Mouse (Mus musculus): ENCODE data around the gene Ugt1a10. TPM values are rescaled to one million over a fixed set of nuclear protein-coding genes. Genes with fewer than 3 reads are reported as not detected.
"Not testable (repeated sequence)": the region's sequence is repeated elsewhere in the genome, so short reads cannot be mapped to it uniquely, and the experiment has no call there.

Gene Ugt1a10
- polyA plus RNA-seq, 1 experiment from 2014 or later = not detected

- no peak for ATAC-seq (ENCODE audit: low read depth)
- no peak overlapping the region for H3K4me2 ChIP-seq (ENCODE audit: low read depth, low read length)
- H3K27ac ChIP-seq (ENCODE audit: low read depth, low read length) = no peak overlapping the region
- no peaks in the 10 kb centered on the region for H3K27me3 ChIP-seq (ENCODE audit: control insufficient read depth, insufficient read depth, low read length)
- H3K4me3 ChIP-seq (ENCODE audit: low read depth, low read length) = no peak overlapping the region
- H3K36me3 ChIP-seq (ENCODE audit: control insufficient read depth, insufficient read depth, low read length) = no peaks in the 10 kb centered on the region
- H3K9me3 ChIP-seq (ENCODE audit: control insufficient read depth, low read length) = peaks cover 27% of the 10 kb centered on the region
- H3K9ac ChIP-seq (replicated peaks; ENCODE audit: low read depth, low read length) = no peak overlapping the region
- H3K4me1 ChIP-seq (ENCODE audit: control insufficient read depth, insufficient read depth, low read length) = no peaks in the 10 kb centered on the region
These were observed 165.1 kb downstream of the Ugt1a10 start for GRCm38 (mm10) chr1:88220336-88220735.

GRCm38 (mm10) chr1:88222216-88222615, 167.0 kb downstream of the Ugt1a10 start:
- Histone ChIP-seq H3K27me3 (ENCODE audit: control insufficient read depth, insufficient read depth, low read length) (no peaks in the 10 kb centered on the region), H3K36me3 (ENCODE audit: control insufficient read depth, insufficient read depth, low read length) (no peaks in the 10 kb centered on the region), H3K9me3 (ENCODE audit: control insufficient read depth, low read length) (peaks cover 29% of the 10 kb centered on the region), H3K4me1 (ENCODE audit: control insufficient read depth, insufficient read depth, low read length) (no peaks in the 10 kb centered on the region), H3K9ac (replicated peaks; ENCODE audit: low read depth, low read length) (no peak overlapping the region), H3K4me3 (ENCODE audit: low read depth, low read length) (no peak overlapping the region), H3K4me2 (ENCODE audit: low read depth, low read length) (no peak overlapping the region), H3K27ac (ENCODE audit: low read depth, low read length) (no peak overlapping the region)
- WGBS = 50% methylated on average over 2 of the region's 2 CpGs
- ATAC-seq (ENCODE audit: low read depth) = no peak

GRCm38 (mm10) chr1:88223011-88223515, 167.9 kb downstream of the Ugt1a10 start:
- H3K4me1 ChIP-seq (ENCODE audit: control insufficient read depth, insufficient read depth, low read length); H3K27me3 ChIP-seq (ENCODE audit: control insufficient read depth, insufficient read depth, low read length); H3K36me3 ChIP-seq (ENCODE audit: control insufficient read depth, insufficient read depth, low read length); H3K27ac ChIP-seq (ENCODE audit: low read depth, low read length); H3K9ac ChIP-seq (replicated peaks; ENCODE audit: low read depth, low read length); H3K4me2 ChIP-seq (ENCODE audit: low read depth, low read length); H3K4me3 ChIP-seq (ENCODE audit: low read depth, low read length); ATAC-seq (ENCODE audit: low read depth): not testable (repeated sequence)
- peaks cover 33% of the 10 kb centered on the region for H3K9me3 ChIP-seq (ENCODE audit: control insufficient read depth, low read length)

- 64% methylated on average over 1 of the region's 1 CpGs for WGBS
- Histone ChIP-seq H3K9me3 (ENCODE audit: control insufficient read depth, low read length) (peaks cover 38% of the 10 kb centered on the region), H3K27me3 (ENCODE audit: control insufficient read depth, insufficient read depth, low read length) (no peaks in the 10 kb centered on the region), H3K4me1 (ENCODE audit: control insufficient read depth, insufficient read depth, low read length) (no peaks in the 10 kb centered on the region), H3K27ac (ENCODE audit: low read depth, low read length) (no peak overlapping the region), H3K4me2 (ENCODE audit: low read depth, low read length) (no peak overlapping the region), H3K36me3 (ENCODE audit: control insufficient read depth, insufficient read depth, low read length) (no peaks in the 10 kb centered on the region), H3K9ac (replicated peaks; ENCODE audit: low read depth, low read length) (no peak overlapping the region), H3K4me3 (ENCODE audit: low read depth, low read length) (no peak overlapping the region)
- no peak for ATAC-seq (ENCODE audit: low read depth)
These were observed 168.4 kb downstream of the Ugt1a10 start for GRCm38 (mm10) chr1:88223591-88223990.

GRCm38 (mm10) chr1:88224029-88224776, 169.0 kb downstream of the Ugt1a10 start:
- H3K4me2 ChIP-seq (ENCODE audit: low read depth, low read length) = no peak overlapping the region
- no peaks in the 10 kb centered on the region for H3K4me1 ChIP-seq (ENCODE audit: control insufficient read depth, insufficient read depth, low read length)
- H3K9me3 ChIP-seq (ENCODE audit: control insufficient read depth, low read length) = peaks cover 44% of the 10 kb centered on the region
- H3K9ac ChIP-seq (replicated peaks; ENCODE audit: low read depth, low read length) = no peak overlapping the region
- ATAC-seq (ENCODE audit: low read depth) = no peak
- no peak overlapping the region for H3K27ac ChIP-seq (ENCODE audit: low read depth, low read length)
- H3K36me3 ChIP-seq (ENCODE audit: control insufficient read depth, insufficient read depth, low read length) = no peaks in the 10 kb centered on the region
- 69% methylated on average over 2 of the region's 2 CpGs for WGBS
- no peaks in the 10 kb centered on the region for H3K27me3 ChIP-seq (ENCODE audit: control insufficient read depth, insufficient read depth, low read length)
- H3K4me3 ChIP-seq (ENCODE audit: low read depth, low read length) = no peak overlapping the region

GRCm38 (mm10) chr1:88225301-88225700, 170.1 kb downstream of the Ugt1a10 start:
- H3K4me2 ChIP-seq (ENCODE audit: low read depth, low read length); ATAC-seq (ENCODE audit: low read depth); H3K4me3 ChIP-seq (ENCODE audit: low read depth, low read length); H3K36me3 ChIP-seq (ENCODE audit: control insufficient read depth, insufficient read depth, low read length); H3K9ac ChIP-seq (replicated peaks; ENCODE audit: low read depth, low read length); H3K4me1 ChIP-seq (ENCODE audit: control insufficient read depth, insufficient read depth, low read length); H3K27ac ChIP-seq (ENCODE audit: low read depth, low read length); H3K27me3 ChIP-seq (ENCODE audit: control insufficient read depth, insufficient read depth, low read length): not testable (repeated sequence)
- H3K9me3 ChIP-seq (ENCODE audit: control insufficient read depth, low read length) = peaks cover 55% of the 10 kb centered on the region
- WGBS = 36% methylated on average over 2 of the region's 2 CpGs

GRCm38 (mm10) chr1:88225741-88226140, 170.6 kb downstream of the Ugt1a10 start:
- no peak for ATAC-seq (ENCODE audit: low read depth)

GRCm38 (mm10) chr1:88226670-88227379, 171.6 kb downstream of the Ugt1a10 start, which contains the start of gene Mroh2a:
TSS of gene Mroh2a (plus strand) at chr1:88226986.
- H3K36me3 ChIP-seq (ENCODE audit: control insufficient read depth, insufficient read depth, low read length) = no peaks in the 10 kb centered on the region
- no peaks in the 10 kb centered on the region for H3K27me3 ChIP-seq (ENCODE audit: control insufficient read depth, insufficient read depth, low read length)
- H3K4me3 ChIP-seq (ENCODE audit: low read depth, low read length) = no peak within 1 kb of the TSS
- no peak within 1 kb of the TSS for H3K9ac ChIP-seq (replicated peaks; ENCODE audit: low read depth, low read length)
- no peak within 1 kb of the TSS for H3K27ac ChIP-seq (ENCODE audit: low read depth, low read length)
- H3K4me2 ChIP-seq (ENCODE audit: low read depth, low read length) = no peak within 1 kb of the TSS
- peaks cover 69% of the 10 kb centered on the region for H3K9me3 ChIP-seq (ENCODE audit: control insufficient read depth, low read length)
- no peak for ATAC-seq (ENCODE audit: low read depth)
- no peaks in the 10 kb centered on the region for H3K4me1 ChIP-seq (ENCODE audit: control insufficient read depth, insufficient read depth, low read length)
- 63% methylated on average over 5 of the region's 5 CpGs for WGBS

More at GRCm38 (mm10) chr1:88225741-88226140, 170.6 kb downstream of the Ugt1a10 start:
- Histone ChIP-seq H3K9ac (replicated peaks; ENCODE audit: low read depth, low read length) (no peak overlapping the region), H3K36me3 (ENCODE audit: control insufficient read depth, insufficient read depth, low read length) (no peaks in the 10 kb centered on the region), H3K4me3 (ENCODE audit: low read depth, low read length) (no peak overlapping the region), H3K27me3 (ENCODE audit: control insufficient read depth, insufficient read depth, low read length) (no peaks in the 10 kb centered on the region), H3K9me3 (ENCODE audit: control insufficient read depth, low read length) (peaks cover 59% of the 10 kb centered on the region), H3K4me1 (ENCODE audit: control insufficient read depth, insufficient read depth, low read length) (no peaks in the 10 kb centered on the region), H3K27ac (ENCODE audit: low read depth, low read length) (no peak overlapping the region), H3K4me2 (ENCODE audit: low read depth, low read length) (no peak overlapping the region)

GRCm38 (mm10) chr1:88227482-88227881, 172.3 kb downstream of the Ugt1a10 start:
- WGBS = 61% methylated on average over 2 of the region's 2 CpGs
- no peak for ATAC-seq (ENCODE audit: low read depth)
- no peak overlapping the region for H3K27ac ChIP-seq (ENCODE audit: low read depth, low read length)
- H3K27me3 ChIP-seq (ENCODE audit: control insufficient read depth, insufficient read depth, low read length) = no peaks in the 10 kb centered on the region
- no peak overlapping the region for H3K4me2 ChIP-seq (ENCODE audit: low read depth, low read length)
- no peak overlapping the region for H3K9ac ChIP-seq (replicated peaks; ENCODE audit: low read depth, low read length)
- H3K4me1 ChIP-seq (ENCODE audit: control insufficient read depth, insufficient read depth, low read length) = no peaks in the 10 kb centered on the region
- H3K36me3 ChIP-seq (ENCODE audit: control insufficient read depth, insufficient read depth, low read length) = no peaks in the 10 kb centered on the region
- H3K9me3 ChIP-seq (ENCODE audit: control insufficient read depth, low read length) = peaks cover 71% of the 10 kb centered on the region
- H3K4me3 ChIP-seq (ENCODE audit: low read depth, low read length) = no peak overlapping the region
